Mouse (Mus musculus): ENCODE results near the gene 6430550D23Rik.
A peak's percentile ranks its signal among the peaks of the same experiment; 100 is the strongest.
"Not testable (repeated sequence)": the region's sequence is repeated elsewhere in the genome, so short reads cannot be mapped to it uniquely, and the experiment has no call there.

The 6430550D23Rik gene

DNA sequence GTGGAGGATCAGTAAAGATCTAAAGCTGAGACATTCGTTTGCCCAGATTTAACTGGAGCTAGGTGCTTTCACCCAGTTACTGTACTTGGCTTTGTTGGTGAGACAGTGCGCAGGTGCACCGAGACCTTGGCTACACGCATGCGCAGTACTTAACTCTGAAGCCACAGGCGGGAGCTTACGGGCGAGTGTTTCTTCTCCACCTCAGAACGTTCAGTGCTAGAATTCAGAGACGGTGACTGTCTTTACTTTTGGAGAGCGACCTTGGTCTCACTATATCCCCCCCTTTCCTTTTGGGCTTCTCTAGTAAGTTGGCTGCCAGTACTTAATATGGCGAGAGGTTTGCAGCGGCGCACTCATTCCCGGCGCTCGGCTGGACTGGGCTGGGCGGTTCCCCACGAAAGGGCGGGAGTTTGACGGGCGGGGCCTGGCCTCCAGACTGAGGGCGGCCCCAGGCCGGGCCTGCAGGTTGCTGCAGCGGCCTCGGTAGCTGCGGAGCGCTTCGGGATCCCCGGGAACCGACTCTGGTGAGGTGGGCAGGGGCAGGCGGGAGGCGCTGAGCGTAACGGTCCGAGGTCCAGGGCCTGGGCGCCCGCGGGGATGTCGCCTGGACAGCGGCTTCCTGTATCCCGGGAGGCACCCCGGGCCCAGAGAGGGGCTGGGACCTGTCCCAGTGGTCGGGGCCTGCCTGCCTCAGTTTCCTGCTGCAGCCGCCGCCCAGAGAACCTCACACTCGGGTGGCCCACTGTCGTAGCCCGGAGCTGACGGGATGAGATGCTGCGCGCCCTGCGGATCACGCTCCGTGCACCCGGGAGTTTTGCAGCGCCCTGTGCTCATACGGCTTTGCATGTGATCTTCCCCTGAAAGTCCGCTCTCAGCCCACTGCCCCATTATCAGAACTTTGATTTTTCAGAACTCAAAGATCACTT, 51.4 kb downstream of the 6430550D23Rik start, which contains the start of gene Cep250:
Gene Cep250 (plus strand): TSS at position 325 of the 926 bp plus-strand sequence.
- DNase-seq (ENCODE audit: low spot score in 2 of 2) = peak; percentile 83 to 86

DNA sequence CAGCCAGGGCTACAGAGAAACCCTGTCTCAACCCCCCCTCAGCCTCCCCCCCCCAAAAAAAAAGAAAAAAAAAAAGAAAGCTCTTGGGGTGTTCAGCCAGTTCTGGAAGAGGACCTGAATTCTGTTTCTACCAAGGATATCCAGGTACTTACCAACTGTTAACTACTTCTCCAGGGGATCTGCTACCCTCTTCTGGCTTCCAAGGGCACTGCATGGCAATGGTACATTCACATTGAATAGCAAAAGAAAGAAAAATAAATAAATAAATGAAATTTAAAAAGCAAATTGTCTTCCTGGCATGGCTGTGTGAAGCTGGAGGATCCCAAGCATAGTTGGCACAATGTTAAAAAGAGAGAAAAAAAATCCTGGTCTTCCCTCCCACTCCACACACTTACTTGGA, 55.8 kb downstream of the 6430550D23Rik start:
- no peak for DNase-seq (ENCODE audit: low spot score in 2 of 2)

DNA sequence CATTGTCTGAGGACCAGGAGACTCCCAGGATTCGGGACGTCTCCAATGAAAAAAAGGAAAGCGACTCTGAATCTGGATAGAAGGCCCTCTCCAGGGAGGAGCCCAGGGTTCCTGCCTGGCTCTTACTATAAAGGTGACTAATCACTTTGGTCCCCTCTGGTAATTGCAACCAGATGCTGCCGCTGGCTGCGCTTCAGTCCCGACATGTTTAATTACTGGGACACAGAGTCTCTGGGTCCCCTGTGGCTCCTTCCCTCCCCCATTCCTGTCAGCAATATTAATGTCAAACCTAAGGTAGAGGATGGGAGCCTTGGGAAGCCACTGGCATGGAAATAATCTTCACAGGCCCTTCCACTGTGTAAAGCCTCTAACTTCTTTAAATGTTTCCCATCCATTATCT, 58.4 kb downstream of the 6430550D23Rik start:
- no peak for DNase-seq (ENCODE audit: low spot score in 2 of 2)

DNA sequence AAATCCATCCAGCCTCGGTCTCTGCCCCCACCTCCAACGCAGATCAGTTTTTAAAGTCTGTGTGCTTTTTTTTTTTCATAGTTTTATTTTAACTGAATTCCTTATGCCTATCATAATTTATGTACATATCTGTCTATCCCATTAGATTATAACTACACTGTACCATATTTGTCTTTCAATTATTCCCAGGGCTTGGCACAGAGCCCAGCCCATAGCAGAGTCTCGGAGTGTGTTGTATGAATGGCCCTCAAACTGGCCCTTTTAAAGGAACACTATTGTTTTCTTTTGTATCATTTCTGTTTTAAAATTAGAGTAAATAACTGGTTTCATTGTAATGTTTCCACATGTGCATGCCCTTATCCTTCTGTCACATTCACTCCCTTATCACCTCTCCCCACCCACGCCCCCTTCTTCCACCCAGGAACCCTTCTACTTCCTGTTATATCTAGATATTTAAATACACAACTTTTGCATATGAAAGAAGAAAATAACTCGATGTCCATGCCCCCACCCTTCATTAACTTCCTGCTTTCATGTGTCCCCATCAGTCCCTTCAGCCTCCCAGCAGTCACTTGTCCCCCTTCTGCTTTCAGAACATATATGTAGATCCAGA, 60.3 kb downstream of the 6430550D23Rik start:
- no peak for DNase-seq (ENCODE audit: low spot score in 2 of 2)

DNA sequence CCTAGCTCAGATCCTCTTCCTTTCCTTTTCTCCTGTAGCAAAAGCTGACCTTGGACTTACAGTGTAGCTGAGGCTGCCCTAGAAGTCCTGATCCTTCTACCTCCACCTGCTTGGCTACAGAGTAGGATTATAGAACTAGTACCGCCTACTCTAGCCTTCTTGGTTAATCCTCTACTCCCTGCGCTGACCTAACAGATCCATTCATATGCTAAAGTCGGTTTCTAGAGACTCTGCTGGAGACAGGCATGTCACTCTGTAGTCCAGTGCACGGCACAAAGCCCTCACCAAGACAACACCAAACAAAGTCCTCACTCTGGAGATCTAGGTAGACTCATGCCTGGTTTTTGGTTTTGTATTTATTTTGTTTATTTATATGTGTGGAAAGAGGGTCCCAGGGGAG, 61.3 kb downstream of the 6430550D23Rik start:
- no peak for DNase-seq (ENCODE audit: low spot score in 2 of 2)

DNA sequence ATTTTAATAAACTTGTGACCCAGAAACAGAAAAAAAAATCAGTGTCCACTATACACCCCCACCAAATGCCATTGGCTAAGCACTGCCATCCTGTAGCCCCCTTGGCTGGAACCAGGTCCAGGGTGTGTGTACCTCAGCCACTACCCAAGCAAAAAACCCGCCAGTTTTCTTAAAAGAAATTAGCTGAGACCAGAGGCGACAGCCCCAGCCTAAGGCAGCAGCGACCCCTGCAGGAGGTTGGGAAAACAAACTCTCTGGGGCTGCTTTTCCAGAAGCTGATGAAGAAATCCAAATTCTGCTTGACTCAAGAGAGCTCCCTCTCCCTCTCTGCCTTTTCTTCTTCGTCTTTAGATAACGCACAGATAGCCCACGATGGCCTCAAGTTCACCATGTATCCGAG, 61.7 kb downstream of the 6430550D23Rik start:
- DNase-seq (ENCODE audit: low spot score in 2 of 2) = peak; percentile 43 to 68

DNA sequence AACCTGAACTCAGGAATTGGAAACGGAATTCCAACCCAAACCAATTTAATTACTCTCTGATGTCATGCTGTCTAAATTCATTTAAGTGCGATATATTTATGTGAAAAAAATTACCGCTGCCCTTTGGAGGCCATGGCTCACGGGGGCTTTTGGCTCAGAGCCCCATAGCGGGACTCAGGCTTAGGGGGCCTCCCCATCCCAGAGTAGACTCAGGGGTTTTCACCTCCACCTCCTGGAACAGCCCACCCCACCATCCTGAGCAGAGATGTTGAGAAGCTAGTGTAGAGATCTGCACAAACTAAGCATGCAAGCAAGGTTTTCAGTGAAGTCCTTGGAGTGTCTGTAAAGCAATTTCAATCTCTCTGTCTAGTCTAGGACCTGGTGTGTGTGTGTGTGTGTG, 62.2 kb downstream of the 6430550D23Rik start:
- no peak for DNase-seq (ENCODE audit: low spot score in 2 of 2)

DNA sequence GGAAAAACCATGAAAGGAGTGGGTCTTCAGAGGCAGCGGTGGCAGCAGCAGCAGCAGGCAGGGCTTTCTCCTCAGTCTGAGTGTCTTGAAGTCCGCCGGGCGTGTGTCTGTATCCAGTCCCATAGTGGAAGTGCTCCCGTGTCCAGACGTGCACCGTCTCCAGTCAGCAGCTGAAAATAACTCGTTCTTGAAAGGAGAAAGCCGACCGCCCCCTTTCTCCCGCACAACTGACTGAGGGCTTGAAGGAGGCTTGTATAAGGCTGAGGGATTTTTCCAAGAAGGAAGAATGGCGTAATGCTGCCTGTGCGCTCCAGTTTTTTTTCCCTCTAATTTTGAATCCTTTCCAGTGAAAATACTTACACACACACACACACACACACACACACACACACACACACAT, 62.7 kb downstream of the 6430550D23Rik start, which contains the start of gene Gdf5:
Gene Gdf5 (minus strand): TSS at position 244 of the 400 bp plus-strand sequence.
- no peak for DNase-seq (ENCODE audit: low spot score in 2 of 2)

DNA sequence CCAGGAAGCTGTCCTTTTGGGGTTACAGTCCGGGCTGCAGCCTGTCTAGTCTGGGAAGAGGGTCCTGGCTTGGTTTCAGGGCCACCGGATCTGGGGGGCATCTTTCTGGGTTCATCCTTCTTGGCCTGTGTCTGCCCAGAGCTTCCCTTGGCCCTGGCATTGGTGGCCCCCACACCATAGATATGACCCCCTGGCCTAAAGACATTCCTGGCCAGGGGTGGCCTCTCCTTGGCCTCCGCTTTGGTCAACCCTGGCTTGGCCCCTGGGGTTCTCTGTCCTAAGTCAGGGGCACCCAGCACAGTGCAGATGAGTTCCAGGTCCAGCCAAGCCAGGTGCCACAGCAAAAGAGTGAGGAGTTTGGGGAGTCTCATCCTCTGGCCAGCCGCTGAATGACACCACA, 63.1 kb downstream of the 6430550D23Rik start:
- no peak for DNase-seq (ENCODE audit: low spot score in 2 of 2)

DNA sequence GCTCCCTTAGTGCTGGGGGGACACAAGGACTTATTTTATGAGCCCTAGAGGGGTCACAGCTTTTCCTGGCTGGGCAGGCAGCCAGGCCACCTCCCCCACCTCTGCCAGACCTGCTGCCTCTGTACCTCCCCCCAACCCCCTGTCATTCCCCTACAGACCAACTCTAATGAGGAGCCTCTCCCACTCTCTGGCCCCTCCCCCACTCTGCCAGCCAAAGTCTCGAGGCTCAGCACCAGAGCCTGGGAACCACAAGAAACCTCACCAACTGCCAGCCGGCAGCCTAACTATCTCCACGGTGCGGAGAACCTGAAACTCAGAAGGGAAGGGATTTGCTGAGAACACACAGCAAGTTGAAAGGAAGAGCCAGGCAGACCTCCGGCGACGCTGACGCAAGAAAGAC, 64.3 kb downstream of the 6430550D23Rik start:
- no peak for DNase-seq (ENCODE audit: low spot score in 2 of 2)

DNA sequence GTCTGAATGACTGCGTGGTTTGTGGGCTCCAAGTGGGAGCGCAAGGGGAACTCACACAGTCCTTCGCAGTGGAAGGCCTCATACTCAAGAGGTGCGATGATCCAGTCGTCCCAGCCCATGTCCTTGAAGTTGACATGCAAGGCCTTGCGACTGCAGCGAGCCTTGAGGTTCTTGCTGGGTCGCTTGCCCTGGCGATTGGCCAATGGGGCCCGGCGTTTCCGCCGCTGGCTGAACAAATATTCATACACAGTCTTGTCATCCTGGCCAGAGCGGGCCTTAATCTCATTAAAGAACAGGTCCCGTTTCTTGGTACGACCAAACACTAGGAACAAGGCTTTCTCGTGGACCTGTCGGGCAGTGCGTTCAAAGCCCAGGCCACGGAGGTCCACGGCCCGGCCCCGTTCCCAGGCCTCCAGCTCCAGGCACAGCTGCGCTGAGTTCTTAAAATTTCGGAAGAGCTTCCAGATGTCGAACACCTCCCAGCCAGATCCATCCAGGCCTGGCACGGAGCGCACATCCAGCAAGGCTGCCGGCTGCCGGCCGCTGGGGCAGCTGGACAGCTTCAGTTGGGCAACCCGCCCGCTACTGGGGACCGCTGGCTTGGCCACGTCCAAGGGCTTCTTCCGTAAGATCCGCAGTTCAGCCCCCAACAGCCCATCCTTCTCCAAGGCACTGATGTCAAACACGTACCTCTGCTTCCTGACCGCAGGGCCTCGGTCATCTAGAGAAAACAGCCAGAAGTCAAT, 65.9 kb downstream of the 6430550D23Rik start:
- no peak for DNase-seq (ENCODE audit: low spot score in 2 of 2)

DNA sequence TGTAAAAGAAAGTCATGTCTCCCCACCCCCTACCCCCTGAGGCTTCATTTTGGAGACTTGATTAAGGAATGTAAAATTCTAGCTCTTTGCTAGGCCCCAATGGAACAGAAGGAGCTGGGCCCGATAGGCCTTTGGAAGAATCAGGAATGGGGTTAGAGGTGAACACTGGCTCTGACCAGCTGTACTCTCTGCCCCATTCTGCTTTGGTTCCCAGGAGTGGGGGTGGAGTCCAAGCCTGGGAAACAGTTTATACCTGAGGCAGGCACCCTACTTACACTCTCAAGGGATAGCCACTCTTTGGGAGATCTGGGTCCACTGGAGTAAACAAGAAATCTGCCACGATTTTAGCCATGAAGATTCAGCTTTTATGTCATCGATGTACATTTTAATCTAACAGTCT, 67.1 kb downstream of the 6430550D23Rik start, which contains the start of gene Gm15557:
Gene Gm15557 (plus strand): TSS at position 48 of the 400 bp plus-strand sequence.
- no peak for DNase-seq (ENCODE audit: low spot score in 2 of 2)

DNA sequence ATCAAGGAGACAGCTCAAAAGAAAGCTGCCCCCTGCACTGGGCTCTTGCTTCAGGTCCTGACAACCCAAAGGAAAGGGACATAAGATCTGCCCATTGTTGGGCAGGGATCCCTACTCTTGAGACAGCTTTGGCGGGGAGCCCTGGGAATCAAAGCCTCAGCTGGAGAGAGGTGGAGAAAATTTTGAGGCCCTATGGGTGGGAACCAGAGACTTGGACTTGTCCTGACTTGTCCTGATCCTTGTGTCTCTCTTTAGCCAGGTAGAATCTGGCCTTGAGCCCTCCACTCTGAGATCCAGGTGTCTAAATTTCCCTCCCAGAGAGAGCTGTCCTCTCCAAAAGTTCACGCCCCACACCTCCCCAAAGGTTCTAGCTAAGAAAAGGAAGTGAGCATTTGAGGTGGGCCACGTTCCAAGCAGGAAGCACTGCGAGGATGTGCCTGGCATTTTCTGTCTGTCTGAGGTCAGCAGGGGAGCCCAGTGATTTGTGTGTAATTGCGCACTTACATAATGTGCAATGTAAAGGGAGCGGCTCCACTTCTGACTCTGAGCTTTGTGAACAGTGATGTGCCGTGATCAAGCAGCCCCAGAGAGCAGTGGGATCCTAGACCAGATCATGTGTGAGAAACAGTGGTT, 67.8 kb downstream of the 6430550D23Rik start:
- no peak for DNase-seq (ENCODE audit: low spot score in 2 of 2)

DNA sequence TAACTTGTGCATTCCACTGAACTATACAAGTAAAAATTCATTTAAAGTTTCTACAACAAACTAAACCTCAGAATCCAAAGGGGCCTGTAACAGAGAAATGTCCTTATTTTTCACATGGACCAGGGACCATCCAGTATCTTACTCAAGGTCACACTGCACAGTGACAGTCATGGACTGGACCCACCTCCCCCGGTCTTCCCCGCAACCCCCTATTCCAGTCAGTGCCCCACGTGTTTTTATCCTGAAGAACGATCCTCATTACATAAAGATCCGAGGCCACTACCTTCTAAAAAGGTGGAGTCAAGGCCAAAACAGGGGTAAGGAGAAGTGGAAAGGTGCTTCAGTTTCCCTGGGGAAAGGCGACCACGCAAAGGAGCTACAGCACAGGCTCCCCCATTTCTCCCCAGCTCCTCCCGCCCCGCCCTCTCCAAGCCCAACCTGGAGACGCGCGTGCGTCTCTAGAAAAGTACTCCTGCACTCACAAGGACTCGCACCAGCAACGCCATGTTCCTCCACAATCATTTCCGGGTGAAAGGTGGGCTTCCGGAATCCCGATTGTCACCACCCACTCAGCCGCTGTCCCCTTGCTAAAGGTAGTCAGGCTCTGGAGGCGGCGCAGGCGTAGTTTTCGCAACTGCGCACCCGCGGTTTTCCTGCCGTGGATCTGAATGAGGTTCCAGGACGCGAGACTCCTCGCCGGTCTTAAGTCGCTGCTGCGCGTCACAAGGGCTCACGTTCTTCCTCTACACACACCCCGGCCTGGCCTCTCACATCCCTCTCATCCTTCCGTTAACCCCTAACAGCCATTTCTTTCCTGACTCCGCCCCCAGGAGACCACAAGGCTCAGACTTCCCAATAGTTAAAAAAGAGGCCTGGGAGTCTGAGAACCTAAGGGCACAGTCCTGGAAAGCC, 78.0 kb downstream of the 6430550D23Rik start, which contains the start of gene Uqcc1:
Gene Uqcc1 (minus strand): TSS at position 780 of the 912 bp plus-strand sequence.
- peak; percentile 66 to 82 for DNase-seq (ENCODE audit: low spot score in 2 of 2)

DNA sequence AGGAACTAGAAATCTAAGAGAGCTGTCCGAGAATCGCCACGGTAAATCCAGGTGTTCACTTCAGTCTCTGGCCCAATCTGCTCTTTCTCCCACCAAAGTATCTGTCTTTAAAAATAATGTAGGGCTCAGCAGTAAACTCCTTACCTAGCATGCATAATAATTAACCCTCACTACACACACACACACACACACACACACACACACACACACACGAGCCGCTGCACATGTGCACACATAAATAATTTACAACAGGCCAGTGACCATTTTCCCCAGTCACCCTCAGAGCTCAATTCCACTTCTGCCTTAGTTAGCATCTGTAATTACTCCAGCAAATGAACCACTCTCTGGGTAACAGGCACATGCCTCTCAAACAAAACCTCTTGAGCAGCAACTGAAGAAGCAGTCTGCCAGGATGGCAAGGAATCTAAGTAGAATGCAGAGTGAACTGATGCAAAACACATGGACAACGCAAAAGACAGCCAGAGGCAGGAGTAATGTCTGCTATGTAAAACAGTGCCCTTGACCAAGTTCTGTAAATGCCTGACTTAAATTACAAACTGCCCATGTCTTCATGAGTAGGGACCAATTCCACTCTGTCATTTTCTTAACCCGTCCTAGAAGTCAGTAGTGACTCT, 78.9 kb downstream of the 6430550D23Rik start:
- DNase-seq (ENCODE audit: low spot score in 2 of 2) = no peak

DNA sequence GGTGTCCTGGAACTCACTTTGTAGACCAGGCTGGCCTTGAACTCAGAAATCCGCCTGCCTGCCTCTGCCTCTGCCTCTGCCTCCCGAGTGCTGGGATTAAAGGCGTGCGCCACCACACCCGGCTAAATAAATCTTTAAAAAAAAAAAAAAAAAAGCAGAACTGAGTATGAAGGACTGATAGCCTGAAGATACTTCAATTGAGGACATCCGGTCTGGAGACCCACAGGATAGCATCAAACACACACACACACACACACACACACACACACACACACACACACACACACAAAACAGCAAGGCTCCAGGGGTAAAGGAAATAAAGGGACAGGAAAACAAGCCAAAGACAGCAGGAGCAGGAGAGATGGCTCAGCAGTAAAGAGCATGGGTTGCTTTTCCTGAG, 82.6 kb downstream of the 6430550D23Rik start:
- DNase-seq (ENCODE audit: low spot score in 2 of 2) = not testable (repeated sequence)
